ENCODE assay signal across 8 mouse cellular contexts in genomic region chr12:109437559-109438350, GRCm38 (mm10). TPM values are rescaled to one million over a fixed set of nuclear protein-coding genes. Genes with fewer than 3 reads are reported as not detected.
DNase-seq lines count a peak whose midpoint lies in the region; ATAC-seq and TF ChIP-seq lines count a peak whose summit lies in the region.

No protein-coding gene starts in this region.

- peak; percentile 91 to 93 for DNase-seq in B cell, adult 2 months
- peak; percentile 92 for DNase-seq in adrenal gland, postnatal 25 days
- DNase-seq in liver, embryonic 14.5 days (ENCODE audit: low read depth in 3 of 3, low spot score in 3 of 3): peak; percentile 53 to 61 (median 60)

- H3K36me3 ChIP-seq in embryonic facial prominence, embryonic 13.5 days: no peaks in the 10 kb centered on the region
- no peaks in the 10 kb centered on the region for H3K36me3 ChIP-seq in heart, embryonic 11.5 days (ENCODE audit: control insufficient read depth, insufficient read depth, low read length)
- H3K36me3 ChIP-seq in kidney, embryonic 14.5 days (ENCODE audit: control insufficient read depth, insufficient read depth, low read length): no peaks in the 10 kb centered on the region
- no peaks in the 10 kb centered on the region for H3K36me3 ChIP-seq in liver, embryonic 14.5 days (replicated peaks; ENCODE audit: control insufficient read depth, insufficient read depth, low read depth)
- no peaks in the 10 kb centered on the region for H3K36me3 ChIP-seq in neural tube, embryonic 12.5 days
- H3K36me3 ChIP-seq in stomach, embryonic 16.5 days (ENCODE audit: control insufficient read depth, insufficient read depth, low read length): no peaks in the 10 kb centered on the region

- peak; percentile 71 for TF ChIP-seq EP300 in liver, embryonic 14.5 days (IDR thresholded peaks at IDR 0.05; ENCODE audit: low read depth)

- peak; percentile 33; the same call in 1 of the 2 replicates for ATAC-seq in embryonic facial prominence, embryonic 13.5 days (ENCODE audit: insufficient number of reproducible peaks, insufficient read depth, low FRiP score, low TSS enrichment, low read depth)
- peak; percentile 52 for ATAC-seq in heart, embryonic 11.5 days (replicated peaks; ENCODE audit: insufficient number of reproducible peaks, low FRiP score, low TSS enrichment)
- ATAC-seq in kidney, embryonic 14.5 days (ENCODE audit: low FRiP score, low TSS enrichment): peak; percentile 77
- peak; percentile 78 for ATAC-seq in liver, embryonic 14.5 days (ENCODE audit: insufficient read depth)
- no peak for ATAC-seq in neural tube, embryonic 12.5 days (ENCODE audit: low FRiP score, low read depth)
- ATAC-seq in stomach, embryonic 16.5 days (ENCODE audit: insufficient read depth, low FRiP score): peak; percentile 57

- peak; percentile 89 for TF ChIP-seq CTCF in liver, embryonic 14.5 days (IDR thresholded peaks at IDR 0.05; ENCODE audit: low read depth)

- no peaks in the 10 kb centered on the region; the same call in 1 of the 2 replicates for H3K27me3 ChIP-seq in embryonic facial prominence, embryonic 13.5 days
- 0 out of 2 replicates have a peak, but pooled peaks cover 3% of the 10 kb centered on the region for H3K27me3 ChIP-seq in heart, embryonic 11.5 days (ENCODE audit: control insufficient read depth, insufficient read depth, low read length)
- no peaks in the 10 kb centered on the region for H3K27me3 ChIP-seq in kidney, embryonic 14.5 days (ENCODE audit: control insufficient read depth, insufficient read depth, low read length)
- H3K27me3 ChIP-seq in liver, embryonic 14.5 days (ENCODE audit: control insufficient read depth, insufficient read depth, low read length): no peaks in the 10 kb centered on the region
- H3K27me3 ChIP-seq in neural tube, embryonic 12.5 days (replicated peaks): peaks cover 36% of the 10 kb centered on the region
- H3K27me3 ChIP-seq in stomach, embryonic 16.5 days (ENCODE audit: control insufficient read depth, insufficient read depth, low read length): no peaks in the 10 kb centered on the region

- peak overlapping the region; percentile 20 for H3K4me3 ChIP-seq in embryonic facial prominence, embryonic 13.5 days
- H3K4me3 ChIP-seq in heart, embryonic 11.5 days (ENCODE audit: low read depth, low read length): no peak overlapping the region
- peak overlapping the region; percentile 15; the same call in 1 of the 2 replicates for H3K4me3 ChIP-seq in kidney, embryonic 14.5 days (ENCODE audit: low read length)
- H3K4me3 ChIP-seq in liver, embryonic 14.5 days (ENCODE audit: insufficient read depth in 1 of 2, low read depth in 2 of 2, low read length in 2 of 2): peak overlapping the region in 1 of 2 experiments; percentile 14; a peak in 3 of 4 replicates
- 0 out of 2 replicates have a peak overlapping the region, but pooled peaks have one; percentile 14 for H3K4me3 ChIP-seq in neural tube, embryonic 12.5 days
- H3K4me3 ChIP-seq in stomach, embryonic 16.5 days (replicated peaks; ENCODE audit: low read length): peak overlapping the region; percentile 21; the same call in 1 of the 2 replicates

- H3K9me3 ChIP-seq in embryonic facial prominence, embryonic 13.5 days: no peaks in the 10 kb centered on the region
- H3K9me3 ChIP-seq in heart, embryonic 11.5 days (replicated peaks; ENCODE audit: control insufficient read depth, low read length): no peaks in the 10 kb centered on the region
- H3K9me3 ChIP-seq in kidney, embryonic 14.5 days (ENCODE audit: control insufficient read depth, low read length): no peaks in the 10 kb centered on the region
- no peaks in the 10 kb centered on the region for H3K9me3 ChIP-seq in liver, embryonic 14.5 days (ENCODE audit: control insufficient read depth, low read length)
- H3K9me3 ChIP-seq in neural tube, embryonic 12.5 days: no peaks in the 10 kb centered on the region
- no peaks in the 10 kb centered on the region for H3K9me3 ChIP-seq in stomach, embryonic 16.5 days (replicated peaks; ENCODE audit: control insufficient read depth, low read length)

- H3K27ac ChIP-seq in embryonic facial prominence, embryonic 13.5 days: peak overlapping the region; percentile 75
- H3K27ac ChIP-seq in heart, embryonic 11.5 days (ENCODE audit: low read depth, low read length): peak overlapping the region; percentile 58
- H3K27ac ChIP-seq in kidney, embryonic 14.5 days (ENCODE audit: low read depth, low read length): no peak overlapping the region; the same call in 1 of the 2 replicates
- peak overlapping the region; percentile 39 for H3K27ac ChIP-seq in liver, embryonic 14.5 days
- H3K27ac ChIP-seq in neural tube, embryonic 12.5 days: no peak overlapping the region
- peak overlapping the region; percentile 87 for H3K27ac ChIP-seq in stomach, embryonic 16.5 days (ENCODE audit: low read length)

- H3K9ac ChIP-seq in embryonic facial prominence, embryonic 13.5 days: peak overlapping the region; percentile 36; the same call in 1 of the 2 replicates
- H3K9ac ChIP-seq in heart, embryonic 11.5 days (ENCODE audit: low read depth, low read length): peak overlapping the region; percentile 46
- no peak overlapping the region for H3K9ac ChIP-seq in kidney, embryonic 14.5 days (ENCODE audit: low read depth, low read length)
- H3K9ac ChIP-seq in liver, embryonic 14.5 days (replicated peaks): no peak overlapping the region; the same call in 1 of the 2 replicates
- no peak overlapping the region for H3K9ac ChIP-seq in neural tube, embryonic 12.5 days
- peak overlapping the region; percentile 60 for H3K9ac ChIP-seq in stomach, embryonic 16.5 days (ENCODE audit: low read length)

- 5% methylated on average over 25 of the region's 25 CpGs for WGBS in embryonic facial prominence, embryonic 13.5 days
- WGBS in heart, embryonic 11.5 days (ENCODE audit: insufficient replicate concordance): 6% methylated on average over 25 of the region's 25 CpGs
- WGBS in kidney, embryonic 14.5 days: 7% methylated on average over 25 of the region's 25 CpGs
- 2% methylated on average over 25 of the region's 25 CpGs for WGBS in liver, embryonic 14.5 days (ENCODE audit: insufficient replicate concordance)
- WGBS in neural tube, embryonic 12.5 days: 7% methylated on average over 25 of the region's 25 CpGs
- 4% methylated on average over 25 of the region's 25 CpGs for WGBS in stomach, embryonic 16.5 days

- peak overlapping the region; percentile 54 for H3K4me2 ChIP-seq in embryonic facial prominence, embryonic 13.5 days
- peak overlapping the region; percentile 52 for H3K4me2 ChIP-seq in heart, embryonic 11.5 days
- peak overlapping the region; percentile 31 for H3K4me2 ChIP-seq in kidney, embryonic 14.5 days (replicated peaks; ENCODE audit: low read depth, low read length)
- peak overlapping the region; percentile 57 for H3K4me2 ChIP-seq in liver, embryonic 14.5 days (ENCODE audit: low read depth)
- peak overlapping the region; percentile 41 for H3K4me2 ChIP-seq in neural tube, embryonic 12.5 days (replicated peaks)
- peak overlapping the region; percentile 49 for H3K4me2 ChIP-seq in stomach, embryonic 16.5 days (ENCODE audit: low read depth, low read length)

- H3K4me1 ChIP-seq in embryonic facial prominence, embryonic 13.5 days: peaks cover 61% of the 10 kb centered on the region
- peaks cover 42% of the 10 kb centered on the region for H3K4me1 ChIP-seq in heart, embryonic 11.5 days (ENCODE audit: control insufficient read depth, insufficient read depth, low read length)
- peaks cover 19% of the 10 kb centered on the region for H3K4me1 ChIP-seq in kidney, embryonic 14.5 days (ENCODE audit: control insufficient read depth, insufficient read depth, low read length)
- H3K4me1 ChIP-seq in liver, embryonic 14.5 days (replicated peaks; ENCODE audit: control insufficient read depth in 2 of 2, insufficient read depth in 2 of 2, low read length in 1 of 2): peaks cover 9 to 38% of the 10 kb centered on the region in 2 experiments
- peaks cover 53% of the 10 kb centered on the region for H3K4me1 ChIP-seq in neural tube, embryonic 12.5 days
- H3K4me1 ChIP-seq in stomach, embryonic 16.5 days (ENCODE audit: control insufficient read depth, insufficient read depth, low read length): peaks cover 61% of the 10 kb centered on the region

RNA-seq across cellular contexts. Expression of gene Dlk1, which starts 14.9 kb away (rescaled TPM):
- 592 and 648 TPM in 2 replicates for total RNA-seq in adrenal gland, postnatal 25 days (2021)
- polyA plus RNA-seq in embryonic facial prominence, embryonic 13.5 days (2015; fragmentation: Nextera tagmentation; extraction: Ambion mirVana): 176 and 272 TPM in 2 replicates
- polyA plus RNA-seq in heart, embryonic 11.5 days (2014; fragmentation: Nextera tagmentation; extraction: Ambion mirVana): 54.8 and 67.1 TPM in 2 replicates
- polyA plus RNA-seq in kidney, embryonic 14.5 days (2014; fragmentation: Nextera tagmentation; extraction: Ambion mirVana): 51.1 and 52.4 TPM in 2 replicates
- polyA plus RNA-seq in liver, embryonic 14.5 days (2012; rRNA removed): 969 and 1,200 TPM in 2 replicates
- polyA plus RNA-seq in liver, embryonic 14.5 days (2014; fragmentation: Nextera tagmentation; extraction: Ambion mirVana): 327 and 387 TPM in 2 replicates
- polyA plus RNA-seq in neural tube, embryonic 12.5 days (2016; fragmentation: Nextera tagmentation; extraction: Ambion mirVana): 100 and 107 TPM in 2 replicates
- 449 and 542 TPM in 2 replicates for polyA plus RNA-seq in stomach, embryonic 16.5 days (2015; fragmentation: Nextera tagmentation; extraction: Ambion mirVana)

Comparison
In these comparisons a context has a peak if more than half of its experiments do, and no peak if none do; other contexts are left out.
1. H3K27ac ChIP-seq: peak in embryonic facial prominence, embryonic 13.5 days (single experiment), heart, embryonic 11.5 days (single experiment), liver, embryonic 14.5 days (single experiment) and stomach, embryonic 16.5 days (single experiment); none in kidney, embryonic 14.5 days (single experiment) and neural tube, embryonic 12.5 days (single experiment).
2. H3K9ac ChIP-seq: peak in embryonic facial prominence, embryonic 13.5 days (single experiment), heart, embryonic 11.5 days (single experiment) and stomach, embryonic 16.5 days (single experiment); none in kidney, embryonic 14.5 days (single experiment), liver, embryonic 14.5 days (single experiment) and neural tube, embryonic 12.5 days (single experiment).
3. Peak in every context shown above with its lines, with median percentiles within 50 percentile points of each other: DNase-seq and H3K4me2 ChIP-seq.